Mouse (Mus musculus) liver, embryonic 16.5 days (tissue): ENCODE measurements at regions not wholly inside any gene's neighbourhood (a gene's known extent, or its start where the extent isn't known, plus 50 kb on each side); places are given as distances from the start of the nearest gene placed in this dataset.

Experiments used
- ATAC-seq: fragments of 200-750 bp; cut with Nextera tagmentation; 2 replicates; pipeline ENCODE4 v1.8.0; 2017; ENCODE audit warnings: low read depth, mild to moderate bottlenecking, moderate number of reproducible peaks, moderate library complexity
- H3K27ac ChIP-seq: fragments of 300-500 bp; sonication (generic); 2 replicates; pipeline ENCODE4 v1.5.1; 2014; ENCODE audit warnings: mild to moderate bottlenecking, low read length
- H3K27me3 ChIP-seq: fragments of 300-500 bp; sonication (generic); 2 replicates; pipeline ENCODE4 v1.6.1; 2014; ENCODE audit warnings: low read depth, low read length, mixed read lengths; ENCODE audit not compliant: control insufficient read depth, insufficient read depth
- H3K36me3 ChIP-seq: fragments of 300-500 bp; sonication (generic); 2 replicates; pipeline ENCODE4 v1.6.1; 2014; ENCODE audit warnings: mild to moderate bottlenecking; ENCODE audit not compliant: control insufficient read depth, insufficient read depth
- H3K4me1 ChIP-seq: fragments of 300-500 bp; sonication (generic); 2 replicates; pipeline ENCODE4 v1.6.1; 2014; ENCODE audit warnings: low read depth, low read length, mixed read lengths; ENCODE audit not compliant: control insufficient read depth
- H3K4me2 ChIP-seq: fragments of 300-500 bp; sonication (generic); 2 replicates; pipeline ENCODE4 v1.6.1; 2014; ENCODE audit warnings: low read depth, low read length, mixed read lengths
- H3K4me3 ChIP-seq: fragments of 300-500 bp; sonication (generic); 2 replicates; pipeline ENCODE4 v1.5.1; 2014; ENCODE audit warnings: low read depth, mild to moderate bottlenecking, low read length
- H3K9ac ChIP-seq: fragments of 300-500 bp; sonication (generic); 2 replicates; pipeline ENCODE4 v1.6.1; 2014; ENCODE audit warnings: low read depth, low read length
- H3K9me3 ChIP-seq: fragments of 300-500 bp; sonication (generic); replicated peaks from 2 replicates; pipeline ENCODE4 v1.6.1; 2016; ENCODE audit warnings: low read length; ENCODE audit not compliant: control insufficient read depth
- WGBS: fragments of 180-500 bp; shearing (Covaris S2); extraction: QIAGEN DNeasy Blood & Tissue Kit; methylation state at CpG from one replicate; pipeline ENCODE4 v1.1.7; 2014; ENCODE audit not compliant: insufficient replicate concordance; 5-methylcytosine and 5-hydroxymethylcytosine counted together

- H3K4me3 ChIP-seq, result no peak overlapping the region
- H3K27ac ChIP-seq, result peak overlapping the region; percentile 75
- no peak overlapping the region for H3K4me2 ChIP-seq
- WGBS, result 25% methylated on average over 4 of the region's 4 CpGs
- H3K9ac ChIP-seq, result no peak overlapping the region
- H3K9me3 ChIP-seq, result no peaks in the 10 kb centered on the region
- H3K27me3 ChIP-seq, result no peaks in the 10 kb centered on the region
- peak; percentile 94 for ATAC-seq
- H3K36me3 ChIP-seq, result no peaks in the 10 kb centered on the region
- peaks cover 2% of the 10 kb centered on the region; the same call in 1 of the 2 replicates for H3K4me1 ChIP-seq
Measured at GRCm38 (mm10) chr2:173976314-173977053, 99.6 kb upstream of the Stx16 start.

DNA sequence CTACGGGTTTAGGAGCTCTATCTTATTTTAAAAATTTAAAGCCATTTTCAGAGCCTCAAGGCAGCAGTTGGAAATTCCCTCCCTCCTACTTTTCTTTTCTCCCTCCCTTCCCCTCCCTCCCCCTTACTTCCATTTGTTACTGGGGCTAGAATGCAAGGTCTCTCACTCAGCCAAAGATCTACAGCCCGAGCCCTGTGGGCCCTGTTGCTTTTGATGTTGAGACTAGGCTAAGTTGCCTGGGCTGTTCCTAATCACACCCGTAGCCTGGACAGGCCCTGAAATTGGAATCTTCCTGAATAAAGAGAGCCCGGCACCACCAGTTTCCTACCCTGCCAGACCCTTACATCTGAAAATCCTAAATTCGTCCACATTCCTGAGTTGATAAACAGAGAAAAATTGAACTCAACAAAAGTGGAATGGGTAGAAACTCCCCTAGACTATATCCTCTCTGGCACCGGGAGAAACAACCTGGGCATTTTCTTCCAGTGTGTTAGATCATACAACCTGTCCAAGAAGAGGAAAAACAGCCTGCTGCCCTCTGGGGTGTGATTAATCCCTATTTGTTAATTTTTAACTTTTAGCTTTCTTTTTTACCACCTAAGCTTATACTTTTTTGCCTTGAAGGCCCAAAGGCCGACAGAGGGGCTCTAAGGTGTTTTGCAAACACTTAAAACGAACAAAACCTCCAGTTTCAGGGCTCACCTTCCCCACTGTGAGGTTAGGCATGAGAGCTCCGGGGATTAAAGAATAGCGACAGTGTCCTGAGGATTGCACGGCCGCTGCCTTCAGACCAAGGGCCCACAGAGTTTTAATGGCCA is 98.7 kb upstream of the Stx16 start:
- no peak for ATAC-seq
- H3K9ac ChIP-seq, result no peak overlapping the region
- 46% methylated on average over 12 of the region's 12 CpGs for WGBS

DNA sequence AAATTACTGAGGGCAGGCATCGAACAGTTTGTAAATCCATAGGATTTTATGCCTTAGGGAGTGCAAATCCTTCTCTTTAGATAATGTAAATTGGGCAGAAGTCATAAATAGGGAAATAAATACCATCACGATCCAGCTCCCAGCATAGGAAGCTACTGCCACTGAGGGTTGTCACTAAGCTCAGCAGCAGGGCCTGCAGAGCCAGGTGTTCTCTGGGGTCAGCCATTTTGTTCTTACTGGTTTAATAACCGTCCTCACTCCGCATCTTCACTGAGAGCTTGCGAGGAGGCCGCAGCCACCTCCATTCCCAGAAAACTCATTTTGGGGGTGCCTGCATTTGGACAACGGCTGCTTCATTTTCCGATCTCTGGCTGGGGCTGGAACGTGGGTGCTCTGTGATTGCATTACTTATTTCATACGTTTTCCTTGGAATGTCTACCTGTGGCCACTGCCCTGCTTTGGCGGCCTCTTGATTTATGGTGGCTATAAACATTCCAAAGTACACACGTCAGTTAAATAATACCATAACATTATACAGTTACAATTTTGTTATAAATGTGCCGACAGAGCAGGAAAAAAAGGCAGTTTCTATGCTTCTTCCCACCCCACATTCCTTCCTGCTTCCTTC is 97.9 kb upstream of the Stx16 start:
- Histone ChIP-seq H3K4me3 (no peak overlapping the region), H3K27ac (peak overlapping the region; percentile 70), H3K36me3 (no peaks in the 10 kb centered on the region), H3K9me3 (no peaks in the 10 kb centered on the region), H3K4me1 (peaks cover 2% of the 10 kb centered on the region; the same call in 1 of the 2 replicates), H3K9ac (no peak overlapping the region), H3K27me3 (no peaks in the 10 kb centered on the region), H3K4me2 (no peak overlapping the region)
- no peak for ATAC-seq
- WGBS, result 66% methylated on average over 13 of the region's 13 CpGs

More for the DNA sequence above, 98.7 kb upstream of the Stx16 start:
- no peak overlapping the region for H3K4me3 ChIP-seq
- peak overlapping the region; percentile 70 for H3K27ac ChIP-seq
- no peaks in the 10 kb centered on the region for H3K9me3 ChIP-seq
- H3K4me1 ChIP-seq, result peaks cover 2% of the 10 kb centered on the region; the same call in 1 of the 2 replicates
- no peak overlapping the region for H3K4me2 ChIP-seq
- H3K36me3 ChIP-seq, result no peaks in the 10 kb centered on the region
- H3K27me3 ChIP-seq, result no peaks in the 10 kb centered on the region

- no peaks in the 10 kb centered on the region for H3K9me3 ChIP-seq
- 73% methylated on average over 9 of the region's 9 CpGs for WGBS
- no peak overlapping the region for H3K27ac ChIP-seq
- H3K36me3 ChIP-seq, result no peaks in the 10 kb centered on the region
- no peak for ATAC-seq
- no peak overlapping the region for H3K4me3 ChIP-seq
- no peak overlapping the region for H3K4me2 ChIP-seq
- no peak overlapping the region for H3K9ac ChIP-seq
- H3K27me3 ChIP-seq, result no peaks in the 10 kb centered on the region
- peaks cover 2% of the 10 kb centered on the region; the same call in 1 of the 2 replicates for H3K4me1 ChIP-seq
Measured at GRCm38 (mm10) chr2:173981036-173981435, 95.1 kb upstream of the Stx16 start.

- H3K4me3 ChIP-seq, result no peak overlapping the region
- no peaks in the 10 kb centered on the region for H3K4me1 ChIP-seq
- H3K9ac ChIP-seq, result no peak overlapping the region
- H3K4me2 ChIP-seq, result no peak overlapping the region
- 64% methylated on average over 7 of the region's 7 CpGs for WGBS
- no peaks in the 10 kb centered on the region for H3K27me3 ChIP-seq
- no peaks in the 10 kb centered on the region for H3K9me3 ChIP-seq
- no peak overlapping the region for H3K27ac ChIP-seq
- H3K36me3 ChIP-seq, result no peaks in the 10 kb centered on the region
- ATAC-seq, result no peak
Measured at GRCm38 (mm10) chr2:173987516-173987915, 88.6 kb upstream of the Stx16 start.

- H3K4me1 ChIP-seq, result no peaks in the 10 kb centered on the region
- H3K36me3 ChIP-seq, result no peaks in the 10 kb centered on the region
- H3K4me2 ChIP-seq, result no peak overlapping the region
- 62% methylated on average over 8 of the region's 8 CpGs for WGBS
- H3K9ac ChIP-seq, result no peak overlapping the region
- ATAC-seq, result no peak
- no peak overlapping the region for H3K4me3 ChIP-seq
- H3K9me3 ChIP-seq, result no peaks in the 10 kb centered on the region
- no peaks in the 10 kb centered on the region for H3K27me3 ChIP-seq
- H3K27ac ChIP-seq, result no peak overlapping the region
Measured at GRCm38 (mm10) chr2:173987921-173988320, 88.2 kb upstream of the Stx16 start.

GRCm38 (mm10) chr2:173988641-173989336 is 87.3 kb upstream of the Stx16 start:
- 62% methylated on average over 11 of the region's 11 CpGs for WGBS
- Histone ChIP-seq H3K27ac (no peak overlapping the region), H3K4me2 (no peak overlapping the region), H3K4me1 (no peaks in the 10 kb centered on the region), H3K9me3 (no peaks in the 10 kb centered on the region), H3K9ac (no peak overlapping the region), H3K36me3 (no peaks in the 10 kb centered on the region), H3K4me3 (no peak overlapping the region), H3K27me3 (no peaks in the 10 kb centered on the region)
- ATAC-seq, result no peak

DNA sequence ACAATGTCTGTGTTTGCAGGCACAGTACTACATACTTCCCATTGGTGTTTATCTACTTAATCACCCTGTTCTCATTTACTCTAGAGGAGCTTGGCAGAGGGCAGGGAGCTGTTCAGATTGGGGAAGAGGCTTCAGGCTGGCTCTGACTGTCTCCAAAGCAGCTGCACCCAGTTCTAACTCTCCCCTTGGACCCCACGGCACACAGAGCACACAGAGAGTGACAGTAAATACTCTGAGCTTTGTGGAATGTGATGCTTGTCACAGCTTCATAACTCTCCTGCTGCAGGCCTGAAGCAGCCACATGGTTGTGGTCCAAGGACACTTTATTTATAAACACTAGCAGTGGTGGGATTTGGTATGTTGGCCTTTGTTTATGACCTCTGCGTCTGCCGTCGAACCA is 85.4 kb upstream of the Stx16 start:
- Histone ChIP-seq H3K9me3 (no peaks in the 10 kb centered on the region), H3K27ac (no peak overlapping the region), H3K27me3 (no peaks in the 10 kb centered on the region), H3K4me3 (no peak overlapping the region), H3K9ac (no peak overlapping the region), H3K4me1 (no peaks in the 10 kb centered on the region), H3K36me3 (no peaks in the 10 kb centered on the region), H3K4me2 (no peak overlapping the region)
- WGBS, result 73% methylated on average over 4 of the region's 4 CpGs
- no peak for ATAC-seq
